ENCODE assay signal across 10 mouse cellular contexts in genomic region chr2:156868994-156869393, GRCm38 (mm10). TPM values are rescaled to one million over a fixed set of nuclear protein-coding genes. Genes with fewer than 3 reads are reported as not detected.
A peak's percentile ranks its signal among the peaks of the same experiment; 100 is the strongest.
DNase-seq lines count a peak whose midpoint lies in the region; ATAC-seq and TF ChIP-seq lines count a peak whose summit lies in the region.
"Had no signal": no experiment of that assay in that cellular context is flagged by ENCODE, and none has a peak within 500 bp of the region (broad histone marks: within the 10 kb centered on the region; RNA-seq: fewer than 3 reads in every experiment).

No protein-coding gene starts in this region.

- H3K27ac ChIP-seq in kidney, adult 2 months (ENCODE audit: insufficient read depth, low read depth, low read length): no peak overlapping the region
- H3K27ac ChIP-seq in kidney, embryonic 14.5 days (ENCODE audit: low read depth, low read length): no peak overlapping the region
- H3K27ac ChIP-seq: macrophage had no signal

- no peak for TF ChIP-seq POLR2A in kidney, adult 2 months (IDR thresholded peaks at IDR 0.05; ENCODE audit: low read depth, low read length)

- WGBS in kidney, adult 2 months: 37% methylated on average over 8 of the region's 8 CpGs
- WGBS in kidney, embryonic 14.5 days: 87% methylated on average over 8 of the region's 8 CpGs

- no peaks in the 10 kb centered on the region; the same call in 1 of the 2 replicates for H3K36me3 ChIP-seq in kidney, adult 2 months (ENCODE audit: control insufficient read depth, insufficient read depth, low read length)
- peaks cover 78% of the 10 kb centered on the region for H3K36me3 ChIP-seq in kidney, embryonic 14.5 days (ENCODE audit: control insufficient read depth, insufficient read depth, low read length)

- no peak for ATAC-seq in kidney, embryonic 14.5 days (ENCODE audit: low FRiP score, low TSS enrichment)

- no peak for TF ChIP-seq CTCF in kidney, adult 2 months (conservative IDR thresholded peaks at IDR 0.05; ENCODE audit: insufficient read depth, insufficient read length, low read depth, low read length)

- H3K9me3 ChIP-seq in kidney, embryonic 14.5 days (ENCODE audit: control insufficient read depth, low read length): no peaks in the 10 kb centered on the region

- peaks cover 7% of the 10 kb centered on the region; the same call in 1 of the 2 replicates for H3K4me1 ChIP-seq in kidney, adult 2 months (ENCODE audit: control insufficient read depth, insufficient read depth, low read length)
- peaks cover 6% of the 10 kb centered on the region for H3K4me1 ChIP-seq in kidney, embryonic 14.5 days (ENCODE audit: control insufficient read depth, insufficient read depth, low read length)

- no peak overlapping the region for H3K4me2 ChIP-seq in kidney, embryonic 14.5 days (replicated peaks; ENCODE audit: low read depth, low read length)

- H3K4me3 ChIP-seq in kidney, adult 2 months (ENCODE audit: insufficient read depth, low read depth, low read length): no peak overlapping the region
- H3K4me3 ChIP-seq in kidney, embryonic 14.5 days (ENCODE audit: low read length): no peak overlapping the region

- H3K27me3 ChIP-seq in kidney, adult 2 months (replicated peaks; ENCODE audit: control insufficient read depth, insufficient read depth, low read length): no peaks in the 10 kb centered on the region
- no peaks in the 10 kb centered on the region for H3K27me3 ChIP-seq in kidney, embryonic 14.5 days (ENCODE audit: control insufficient read depth, insufficient read depth, low read length)

- no peak overlapping the region for H3K9ac ChIP-seq in kidney, embryonic 14.5 days (ENCODE audit: low read depth, low read length)

- DNase-seq in cerebellum, adult 11-12 months: peak; percentile 49
- DNase-seq in cerebellum, adult 9-11 months: no peak
- DNase-seq in kidney, adult 2 months: peak; percentile 90
- DNase-seq in NIH3T3 (ENCODE audit: low read depth): peak; percentile 19
- DNase-seq in kidney, postnatal 10 days: peak; percentile 39
- DNase-seq in thymus, postnatal 10 days (ENCODE audit: low spot score in 2 of 2): no peak
- DNase-seq in natural killer cell, adult 2 months (ENCODE audit: low spot score in 2 of 2): no peak
- DNase-seq: spleen, adult 18-20 months had no signal

RNA-seq across cellular contexts. Expression of gene Rab5if, which starts 6.1 kb away (rescaled TPM):
- polyA plus RNA-seq in kidney, adult 2 months (2012; rRNA removed): 127 and 129 TPM in 2 replicates
- 199 and 227 TPM in 2 replicates for polyA plus RNA-seq in kidney, embryonic 14.5 days (2014; fragmentation: Nextera tagmentation; extraction: Ambion mirVana)

RNA-seq across cellular contexts. Expression of gene 4930518I15Rik, which starts 11.2 kb away (rescaled TPM):
- polyA plus RNA-seq in kidney, adult 2 months (2012; rRNA removed): 1.1 and 1.2 TPM in 2 replicates
- polyA plus RNA-seq in kidney, embryonic 14.5 days (2014; fragmentation: Nextera tagmentation; extraction: Ambion mirVana): 6.4 and 7.4 TPM in 2 replicates

RNA-seq across cellular contexts. Expression of gene Sla2, which starts 18.0 kb away (rescaled TPM):
- polyA plus RNA-seq in kidney, adult 2 months (2012; rRNA removed): 0.10 and 0.67 TPM in 2 replicates
- 0.23 and 0.24 TPM in 2 replicates for polyA plus RNA-seq in kidney, embryonic 14.5 days (2014; fragmentation: Nextera tagmentation; extraction: Ambion mirVana)

RNA-seq across cellular contexts. Expression of gene Tgif2, which starts 29.2 kb away (rescaled TPM):
- polyA plus RNA-seq in kidney, adult 2 months (2012; rRNA removed): 3.8 and 4.6 TPM in 2 replicates
- polyA plus RNA-seq in kidney, embryonic 14.5 days (2014; fragmentation: Nextera tagmentation; extraction: Ambion mirVana): 67.8 and 78.1 TPM in 2 replicates

Comparison
In these comparisons a context has a peak if more than half of its experiments do, and no peak if none do; other contexts are left out.
1. DNase-seq: peak in cerebellum, adult 11-12 months (single experiment), kidney, adult 2 months (single experiment), NIH3T3 (single experiment) and kidney, postnatal 10 days (single experiment); none in cerebellum, adult 9-11 months (single experiment), thymus, postnatal 10 days (0 of 2) and natural killer cell, adult 2 months (0 of 2).